Mouse (Mus musculus): Measurements from ENCODE around the gene Exoc2.

Exoc2 gene

GRCm38 (mm10) chr13:30973501-30974246 lies at the start of gene Exoc2, which contains the start of gene Gm5447:
Gene Exoc2 (minus strand): TSS chr13:30974093.
Gene Gm5447 (plus strand): TSS chr13:30974204.
- DNase-seq (ENCODE audit: low spot score), result no peak

DNA sequence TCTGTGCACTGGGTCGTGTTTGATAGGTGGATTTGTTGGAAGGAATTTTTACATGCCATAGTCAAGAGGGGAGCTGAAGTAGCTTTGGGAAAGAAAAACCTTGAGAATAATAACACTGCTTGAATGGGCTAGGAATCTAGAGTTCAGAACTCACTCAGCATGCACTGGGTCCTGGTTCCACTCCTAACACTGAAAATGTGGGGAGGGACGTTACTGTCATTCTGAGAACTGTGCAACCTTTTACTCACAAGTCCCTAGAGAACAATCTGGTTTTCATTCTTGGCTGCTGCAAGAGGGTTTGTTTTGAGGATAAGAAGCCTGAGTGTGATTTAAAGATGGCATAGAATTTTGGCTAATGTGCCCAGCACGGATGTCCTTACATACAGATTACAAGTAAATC lies 49.8 kb upstream of the Exoc2 start:
- DNase-seq (ENCODE audit: low spot score), result no peak

- no peak for DNase-seq (ENCODE audit: low spot score)
These were observed 48.0 kb upstream of the Exoc2 start for GRCm38 (mm10) chr13:31021927-31022326.

- no peak for DNase-seq (ENCODE audit: low spot score)
These were observed 47.6 kb upstream of the Exoc2 start for GRCm38 (mm10) chr13:31021514-31021913.

GRCm38 (mm10) chr13:31017545-31017944 lies 43.7 kb upstream of the Exoc2 start:
- DNase-seq (ENCODE audit: low spot score), result no peak

GRCm38 (mm10) chr13:31004995-31005394 lies 31.1 kb upstream of the Exoc2 start:
- DNase-seq (ENCODE audit: low spot score), result no peak

GRCm38 (mm10) chr13:31004458-31004857 lies 30.6 kb upstream of the Exoc2 start:
- DNase-seq (ENCODE audit: low spot score), result no peak

DNA sequence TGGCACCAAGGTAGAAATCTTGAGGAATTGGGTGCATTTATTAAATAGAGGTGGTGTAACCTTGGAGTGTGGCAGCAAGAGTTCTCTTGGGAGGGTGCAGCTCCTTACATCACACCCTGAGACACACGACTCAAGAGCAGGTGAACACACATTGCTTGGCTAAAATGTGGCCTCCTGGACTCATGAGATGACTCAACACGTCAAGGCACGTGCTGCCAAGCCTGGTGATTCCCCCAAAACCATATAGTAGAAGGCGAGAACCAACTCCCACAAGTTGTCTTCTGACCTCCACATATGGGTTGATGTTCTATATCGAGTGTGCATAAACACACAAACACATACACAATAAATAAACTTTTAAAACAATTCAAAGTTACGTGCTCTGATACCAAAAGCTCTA lies 25.9 kb upstream of the Exoc2 start:
- DNase-seq (ENCODE audit: low spot score), result no peak

GRCm38 (mm10) chr13:30997526-30998253 lies 23.8 kb upstream of the Exoc2 start:
- no peak for DNase-seq (ENCODE audit: low spot score)

GRCm38 (mm10) chr13:30994249-30994858 lies 20.5 kb upstream of the Exoc2 start:
- no peak for DNase-seq (ENCODE audit: low spot score)

- DNase-seq (ENCODE audit: low spot score), result no peak
These were observed 19.9 kb upstream of the Exoc2 start for GRCm38 (mm10) chr13:30993819-30994218.

- no peak for DNase-seq (ENCODE audit: low spot score)
These were observed 16.3 kb upstream of the Exoc2 start for GRCm38 (mm10) chr13:30990233-30990632.

DNA sequence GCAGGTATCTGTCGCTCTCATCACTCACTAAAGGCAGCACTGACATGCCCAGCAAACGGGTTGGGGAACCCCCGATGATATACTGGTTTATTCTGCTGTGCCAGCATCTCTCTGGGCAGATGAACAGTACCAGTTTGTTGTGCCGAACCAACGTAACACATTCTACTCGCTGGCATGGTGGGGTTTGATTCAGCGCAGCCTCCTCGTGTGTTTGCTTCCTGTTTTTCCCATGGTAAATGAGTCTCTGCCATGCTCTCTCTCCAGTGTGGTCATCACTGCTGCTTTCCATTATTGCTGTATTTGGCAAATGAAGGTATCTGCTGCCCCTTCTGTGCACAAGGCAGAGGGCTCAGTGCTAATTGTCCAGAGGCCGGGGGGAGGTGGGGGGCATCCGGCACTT lies 15.8 kb upstream of the Exoc2 start:
- no peak for DNase-seq (ENCODE audit: low spot score)

DNA sequence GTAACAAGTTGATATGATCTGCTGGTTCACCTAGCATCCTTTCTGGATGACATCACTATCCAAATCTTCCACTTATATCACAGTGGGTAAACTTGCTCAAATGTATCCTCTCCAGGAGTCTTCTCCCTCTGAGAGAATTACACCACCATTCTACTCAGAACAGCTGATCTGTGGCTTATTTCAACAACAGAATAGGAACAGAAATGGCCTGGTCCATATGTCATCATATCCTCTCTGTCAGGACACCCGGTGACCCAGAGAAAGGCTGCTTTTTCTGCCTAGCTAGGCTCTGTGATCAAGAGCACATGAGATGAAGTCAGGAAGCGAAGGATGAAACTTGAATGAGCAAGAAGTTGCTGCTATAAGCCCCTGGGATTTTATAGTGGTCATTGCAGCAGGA lies 13.8 kb upstream of the Exoc2 start:
- no peak for DNase-seq (ENCODE audit: low spot score)

- no peak for DNase-seq (ENCODE audit: low spot score)
These were observed 13.1 kb upstream of the Exoc2 start for GRCm38 (mm10) chr13:30986934-30987455.

- DNase-seq (ENCODE audit: low spot score), result no peak
These were observed 11.9 kb upstream of the Exoc2 start for GRCm38 (mm10) chr13:30985598-30986466.

DNA sequence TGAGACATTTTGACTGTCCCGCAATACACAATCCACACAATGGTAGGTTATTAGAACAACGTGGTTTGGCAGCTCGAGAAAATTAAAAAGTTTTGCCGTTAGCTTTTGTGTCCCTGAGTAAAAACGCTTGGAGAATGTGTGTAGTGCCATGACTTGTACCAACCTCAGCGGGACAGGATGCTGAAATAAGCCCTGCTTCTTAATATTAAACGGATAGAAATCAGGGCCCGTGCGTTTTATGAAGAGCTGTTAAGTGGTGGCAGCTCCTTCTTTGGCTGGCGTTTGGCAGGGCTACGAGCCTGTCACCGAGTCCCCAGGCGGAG lies 11.3 kb upstream of the Exoc2 start:
- DNase-seq (ENCODE audit: low spot score), result no peak

DNA sequence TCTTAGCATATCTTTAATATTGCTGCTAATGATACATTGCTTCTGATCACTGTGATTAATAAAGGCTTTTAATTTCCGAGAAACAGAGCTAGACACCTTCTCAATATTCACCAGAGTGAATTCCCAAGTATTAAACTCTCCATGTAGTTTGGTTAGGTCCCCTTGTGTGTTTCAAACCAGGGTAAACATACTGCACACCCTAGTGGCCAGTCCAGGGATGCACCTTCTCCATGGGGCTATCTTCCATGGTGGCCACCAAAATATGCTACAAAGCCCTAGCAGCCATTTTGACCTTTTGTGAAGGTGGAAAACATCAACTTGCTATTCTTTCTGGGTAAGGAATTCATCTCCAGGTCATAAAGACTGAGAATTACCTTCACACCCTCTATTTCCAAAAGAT lies 7.8 kb upstream of the Exoc2 start:
- no peak for DNase-seq (ENCODE audit: low spot score)

GRCm38 (mm10) chr13:30978224-30978623 lies 4.3 kb upstream of the Exoc2 start:
- no peak for DNase-seq (ENCODE audit: low spot score)

GRCm38 (mm10) chr13:30976536-30977084 lies 2.7 kb upstream of the Exoc2 start:
- no peak for DNase-seq (ENCODE audit: low spot score)

- no peak for DNase-seq (ENCODE audit: low spot score)
These were observed 346 bp upstream of the Exoc2 start for GRCm38 (mm10) chr13:30974247-30974630.

GRCm38 (mm10) chr13:30972102-30972501 lies 1.8 kb downstream of the Exoc2 start:
- no peak for DNase-seq (ENCODE audit: low spot score)
